Mouse (Mus musculus) thymus, postnatal 0 days (tissue): Measurements from ENCODE around the gene Srcap. TPM values are rescaled to one million over a fixed set of nuclear protein-coding genes. Genes with fewer than 3 reads are reported as not detected.
A peak's percentile ranks its signal among the peaks of the same experiment; 100 is the strongest.
"Not testable (repeated sequence)": the region's sequence is repeated elsewhere in the genome, so short reads cannot be mapped to it uniquely, and the experiment has no call there.

ENCODE experiments used
- DNase-seq: peaks from one replicate; pipeline ENCODE4 v3.0.0-alpha.2; 2015; ENCODE audit warnings: low spot score
- polyA plus RNA-seq: library from polyadenylated mRNA; unstranded; fragments of >200 nt; fragmentation: Nextera tagmentation; extraction: Ambion mirVana; gene quantifications from 2 replicates; pipeline ENCODE4 v1.2.1, GENCODE M21; 2015

Gene Srcap
- polyA plus RNA-seq, result 22.2 and 29.8 TPM in 2 replicates

- peak; percentile 97 for DNase-seq
These were observed at the start of gene Srcap for GRCm38 (mm10) chr7:127511808-127512230. Gene Srcap (plus strand): TSS chr7:127511983.

DNA sequence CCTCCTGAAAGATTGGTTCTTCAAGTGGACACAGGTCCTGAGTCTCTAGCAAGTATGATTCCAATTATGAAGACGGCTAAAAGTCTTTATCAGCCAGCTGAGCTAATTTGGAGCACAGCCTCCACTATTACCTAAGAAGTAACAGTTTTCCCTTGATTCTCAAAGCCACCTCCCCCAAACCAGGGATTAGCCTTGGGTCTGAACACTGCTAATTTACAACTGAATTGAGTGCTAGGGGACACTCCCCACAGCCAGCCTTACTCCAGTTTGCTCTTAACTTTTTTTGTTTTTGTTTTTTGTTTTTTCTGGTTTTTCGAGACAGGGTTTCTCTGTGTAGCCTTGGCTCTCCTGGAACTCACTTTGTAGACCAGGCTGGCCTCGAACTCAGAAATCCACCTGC lies 46.6 kb upstream of the Srcap start:
- DNase-seq, result no peak

DNA sequence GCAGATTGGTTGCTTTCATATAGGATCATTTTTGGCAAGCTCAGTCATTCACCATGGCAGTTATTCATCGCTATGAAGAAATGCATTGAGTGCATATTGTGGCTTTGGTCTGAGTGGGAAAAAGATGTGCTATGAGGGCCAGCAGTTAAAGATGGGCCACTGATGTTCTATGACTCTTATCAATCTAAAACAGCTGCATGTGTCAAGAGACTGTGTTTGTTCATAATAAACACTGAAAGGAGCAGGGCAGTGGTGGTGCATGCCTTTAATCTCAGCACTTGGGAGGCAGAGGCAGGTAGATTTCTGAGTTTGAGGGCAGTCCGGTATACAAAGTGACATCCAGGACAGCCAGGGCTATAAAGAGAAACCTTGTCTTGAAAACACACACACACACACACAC lies 46.1 kb upstream of the Srcap start:
- not testable (repeated sequence) for DNase-seq

GRCm38 (mm10) chr7:127466606-127467005 lies 45.2 kb upstream of the Srcap start:
- no peak for DNase-seq

- DNase-seq, result peak; percentile 10
These were observed 41.6 kb upstream of the Srcap start for GRCm38 (mm10) chr7:127470011-127470715.

GRCm38 (mm10) chr7:127470743-127471645 lies 40.8 kb upstream of the Srcap start:
- DNase-seq, result peak; percentile 96

DNA sequence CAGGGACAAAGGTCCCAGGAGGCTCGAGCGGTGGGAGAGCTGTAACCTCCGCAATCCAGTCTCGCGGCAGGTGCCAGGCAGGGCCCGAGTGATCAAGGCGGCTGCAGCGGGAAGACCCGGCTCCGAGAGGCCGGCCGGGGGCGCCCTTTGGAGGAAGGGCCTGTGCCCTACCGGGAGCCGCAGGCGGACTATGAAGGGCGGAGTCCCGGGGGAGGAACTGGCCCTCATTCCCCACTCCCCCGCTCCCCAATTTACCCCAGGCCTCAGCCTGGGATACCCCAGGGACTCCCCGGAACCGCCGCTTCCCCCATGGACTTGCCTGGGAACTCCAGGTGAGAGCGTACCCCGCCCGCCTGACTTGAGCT lies 40.2 kb upstream of the Srcap start:
- DNase-seq, result peak; percentile 38

DNA sequence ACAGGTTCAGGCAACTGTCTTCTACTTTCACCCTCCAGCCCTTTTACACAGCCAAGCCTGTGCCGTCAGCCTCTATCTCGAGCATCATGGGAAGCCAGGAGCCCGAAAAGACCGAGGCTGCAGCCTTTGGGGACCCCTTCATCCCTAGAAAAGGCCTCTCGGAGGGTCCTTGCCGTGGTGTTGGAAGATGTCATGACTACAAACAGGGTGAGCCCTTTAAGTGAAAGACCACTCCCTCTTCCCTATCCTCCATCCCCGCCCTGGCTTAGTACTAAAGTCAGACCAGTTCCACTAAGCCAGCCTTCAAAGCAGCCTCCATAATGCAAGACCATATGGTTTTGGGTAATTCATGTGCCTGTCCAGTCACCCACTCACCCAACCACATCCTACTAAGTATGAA lies 39.7 kb upstream of the Srcap start:
- no peak for DNase-seq

DNA sequence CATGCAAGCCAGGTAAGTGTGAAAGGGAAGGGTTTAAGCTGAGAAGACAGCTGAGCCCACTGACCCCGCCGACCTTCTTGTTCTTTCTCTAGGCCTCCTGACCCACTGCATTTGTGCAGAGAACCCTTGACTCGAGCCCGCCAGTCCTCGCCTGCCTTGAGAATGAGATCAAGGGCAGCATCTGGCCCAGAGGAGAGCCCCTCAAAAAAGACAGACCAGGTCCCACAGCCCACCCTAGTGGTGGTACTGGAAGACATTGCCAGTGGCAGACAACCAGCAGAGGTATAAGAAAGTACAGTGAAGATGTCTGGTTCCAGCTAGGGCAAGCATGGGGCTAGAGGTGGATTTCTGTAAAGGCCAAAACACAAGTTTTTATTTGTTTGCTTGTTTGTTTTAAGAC lies 38.1 kb upstream of the Srcap start:
- peak; percentile 35 for DNase-seq

DNA sequence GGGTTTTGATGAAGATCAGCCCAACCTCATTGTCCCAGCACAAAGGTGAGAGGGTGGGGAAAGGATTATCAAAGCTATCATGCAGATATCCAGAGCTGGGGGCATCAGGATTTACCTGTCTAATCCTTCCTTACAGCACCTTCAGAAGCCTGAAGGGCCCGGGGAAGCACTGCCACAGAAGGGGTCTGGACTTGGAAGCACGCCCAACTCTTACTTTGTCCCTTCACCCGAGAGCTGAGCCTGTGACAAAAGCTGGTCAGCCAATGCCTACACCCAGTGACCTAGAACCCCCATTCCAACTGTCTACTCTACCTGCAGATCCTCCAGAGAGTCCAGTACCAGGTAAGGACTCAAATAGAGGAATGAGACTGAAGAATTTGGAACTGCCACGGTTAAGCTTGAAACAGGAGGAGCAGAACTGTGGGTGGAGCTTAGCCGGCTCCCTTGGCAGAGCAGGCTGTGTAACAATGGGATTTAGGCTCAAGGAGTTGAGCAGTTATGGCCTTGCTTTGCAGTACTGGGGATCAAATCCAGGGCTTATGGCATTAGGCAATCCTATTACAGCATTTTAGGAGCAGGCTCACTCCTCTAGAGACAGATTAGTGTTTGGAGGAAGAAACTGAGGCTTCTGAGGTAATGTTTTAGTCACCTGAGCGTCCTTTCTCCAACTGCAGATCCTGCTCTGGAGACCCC lies 37.3 kb upstream of the Srcap start:
- no peak for DNase-seq

GRCm38 (mm10) chr7:127475186-127475740 lies 36.5 kb upstream of the Srcap start:
- no peak for DNase-seq

DNA sequence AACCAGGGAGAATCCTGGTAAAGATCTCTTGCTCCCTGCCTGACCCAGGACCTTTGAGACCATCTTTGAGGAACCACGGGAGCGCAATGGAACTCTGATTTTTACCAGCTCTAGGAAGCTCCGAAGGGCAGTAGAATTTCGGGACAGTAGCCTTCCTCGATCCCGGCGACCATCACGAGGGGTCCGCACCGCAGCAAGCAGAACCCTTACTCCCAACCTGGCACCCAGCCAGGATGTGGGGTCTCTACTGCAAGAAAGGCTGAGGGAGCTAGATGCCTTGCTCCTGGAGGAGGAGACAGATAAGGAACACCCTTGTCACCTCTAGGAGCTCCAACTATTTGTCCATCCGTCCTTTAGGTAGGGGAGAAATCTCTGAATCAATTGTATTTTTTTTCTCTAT lies 35.4 kb upstream of the Srcap start:
- DNase-seq, result no peak

GRCm38 (mm10) chr7:127476855-127477254 lies 34.9 kb upstream of the Srcap start:
- DNase-seq, result no peak

DNA sequence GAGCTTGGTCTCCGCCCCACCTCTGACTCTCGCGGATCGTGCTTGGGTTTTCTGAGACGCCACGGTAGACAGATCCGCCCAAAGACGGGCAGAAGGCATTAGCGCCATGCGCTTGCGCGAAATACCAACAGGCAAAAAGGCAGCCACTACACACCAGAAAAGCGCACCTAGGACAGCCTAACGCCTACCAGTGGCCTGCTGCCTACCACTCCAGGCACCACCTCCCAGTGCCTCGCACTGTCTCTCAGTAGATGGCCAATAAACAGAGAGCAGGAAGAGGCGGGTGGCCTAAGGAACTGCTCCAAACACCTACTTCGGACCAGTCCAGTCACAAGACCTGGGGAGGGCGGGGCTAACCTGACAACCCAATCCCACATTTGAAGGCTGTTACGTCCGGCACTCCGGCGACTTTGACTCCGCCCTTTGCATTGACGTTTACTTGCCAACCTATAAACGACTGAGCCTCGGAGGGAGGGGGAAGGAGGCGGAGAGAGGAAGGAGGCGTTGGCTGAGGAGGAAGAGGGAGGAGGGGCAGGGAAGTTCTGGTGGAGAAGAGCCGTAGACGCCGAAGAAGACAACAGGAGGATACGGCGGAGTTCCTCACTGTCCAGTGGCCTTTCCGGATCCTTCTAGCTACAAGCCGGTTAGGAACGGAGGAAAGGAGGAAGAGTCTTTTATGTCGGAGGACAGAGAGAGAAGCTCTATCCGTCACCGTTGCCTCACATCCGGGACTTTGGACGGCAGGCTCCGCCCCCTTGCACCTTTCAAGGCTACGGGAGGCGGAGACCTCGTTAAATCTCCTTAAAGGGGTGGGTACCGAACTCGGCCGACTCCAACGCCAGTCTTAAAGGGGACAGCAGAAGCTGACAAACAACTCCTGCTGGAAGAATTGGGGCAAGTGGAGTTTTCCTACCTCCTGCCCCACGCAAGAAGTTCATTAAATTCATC lies 33.8 kb upstream of the Srcap start:
- DNase-seq, result peak; percentile 99

DNA sequence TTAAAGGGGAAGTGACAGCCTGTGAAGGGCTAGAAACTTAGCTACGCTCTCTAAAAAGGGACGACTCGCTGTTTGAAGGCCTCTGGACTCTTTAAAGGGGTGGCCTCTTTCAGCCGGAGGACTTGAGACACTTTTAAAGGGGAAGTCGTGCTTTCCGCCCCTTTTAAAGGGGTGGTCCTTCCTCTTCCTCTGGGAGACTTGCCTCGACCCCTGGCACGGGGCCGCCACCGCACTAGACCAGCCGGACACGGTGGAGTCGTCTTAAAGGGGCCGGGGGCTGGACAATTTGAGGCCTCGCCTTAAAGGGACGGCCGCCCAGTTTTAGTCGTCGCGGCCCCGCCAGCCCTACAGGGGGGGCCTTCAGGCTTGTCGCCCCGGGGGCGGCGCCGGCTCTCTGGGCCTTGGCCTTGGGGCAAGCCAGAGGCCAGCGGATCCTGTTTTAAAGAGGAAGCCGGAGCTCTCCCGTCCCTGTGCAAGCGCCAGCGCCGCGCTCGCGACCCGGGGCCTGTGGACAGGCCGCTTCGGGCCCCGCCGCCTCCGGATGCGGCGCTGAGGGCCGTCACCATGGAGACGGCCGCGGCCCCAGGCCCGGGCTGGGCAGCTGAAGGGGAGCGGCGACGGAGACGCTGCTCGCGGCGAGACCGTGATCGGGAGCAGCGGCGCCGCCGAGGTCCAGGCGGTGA lies 33.0 kb upstream of the Srcap start, which contains the start of gene Fbrs:
Gene Fbrs, plus strand, starts transcription at position 565 of the 683 bp plus-strand sequence.
- peak; percentile 93 for DNase-seq

DNA sequence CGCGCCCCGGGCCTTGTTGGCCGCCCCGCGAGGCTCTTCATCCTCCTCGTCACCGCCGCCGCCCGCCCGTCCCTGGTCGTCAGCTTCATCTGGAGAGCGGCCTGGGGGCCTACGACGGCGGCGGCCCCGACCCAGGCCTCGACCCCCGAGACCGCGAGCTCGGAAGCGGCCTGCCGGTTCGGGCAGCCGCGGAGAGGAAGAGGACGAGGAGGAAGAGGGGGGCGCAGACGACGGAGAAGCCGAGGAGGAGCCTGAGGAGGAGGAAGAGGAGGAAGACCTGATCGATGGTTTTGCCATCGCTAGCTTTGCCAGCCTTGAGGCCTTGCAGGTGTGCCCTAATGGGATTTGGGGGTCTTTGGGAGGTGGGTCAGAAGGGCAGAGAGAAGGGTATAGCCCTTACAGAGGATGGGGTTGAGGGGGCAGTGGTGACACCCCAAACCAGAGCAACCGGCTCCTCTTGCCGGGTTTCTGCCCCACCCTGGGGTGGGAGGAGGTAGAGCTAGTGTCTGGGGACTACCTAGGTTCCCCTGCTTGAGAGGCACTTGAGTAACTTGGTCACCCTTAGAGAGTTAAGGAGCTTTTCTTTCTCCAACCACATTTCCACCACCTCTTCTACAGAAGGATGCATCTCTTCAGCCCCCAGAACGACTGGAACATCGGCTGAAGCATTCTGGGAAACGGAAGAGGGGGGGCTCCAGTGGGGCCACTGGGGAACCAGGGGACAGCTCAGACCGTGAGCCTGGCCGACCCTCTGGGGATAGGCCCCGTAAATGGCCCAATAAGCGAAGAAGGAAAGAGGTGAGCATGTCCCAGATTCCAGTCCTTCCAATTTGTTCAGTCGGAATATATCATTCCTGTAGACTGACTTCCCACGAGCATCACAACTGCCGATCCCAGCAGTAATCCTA lies 32.2 kb upstream of the Srcap start:
- peak; percentile 25 for DNase-seq

DNA sequence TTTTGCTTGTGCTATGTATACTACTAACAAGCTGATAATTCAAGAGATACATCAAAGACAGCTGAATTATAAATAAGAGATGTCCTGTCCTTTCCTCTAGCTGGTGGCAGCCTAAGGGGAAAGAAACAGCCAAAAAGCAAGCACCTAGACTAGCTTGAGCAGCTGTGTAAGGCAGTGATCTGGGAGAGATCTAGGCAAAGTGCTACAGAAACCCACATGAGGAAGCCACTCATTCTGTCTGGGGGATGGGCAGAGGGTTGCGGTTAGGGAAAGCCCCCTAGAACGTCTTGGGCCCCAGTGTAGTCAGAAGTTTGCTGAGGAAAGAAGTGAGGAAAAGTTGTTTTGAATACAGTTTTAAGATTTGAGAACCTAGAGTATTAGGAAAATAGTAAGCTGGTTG lies 31.5 kb upstream of the Srcap start:
- DNase-seq, result peak; percentile 76

- no peak for DNase-seq
These were observed 26.4 kb upstream of the Srcap start for GRCm38 (mm10) chr7:127485416-127485815.

- not testable (repeated sequence) for DNase-seq
These were observed 23.4 kb upstream of the Srcap start for GRCm38 (mm10) chr7:127488364-127488763.
